Mouse (Mus musculus): ENCODE measurements at regions not wholly inside any gene's neighbourhood (a gene's known extent, or its start where the extent isn't known, plus 50 kb on each side); places are given as distances from the start of the nearest gene placed in this dataset.

- TF ChIP-seq CTCF (IDR thresholded peaks at IDR 0.05; ENCODE audit: low read depth) (no peak), EP300 (IDR thresholded peaks at IDR 0.05; ENCODE audit: low read depth) (no peak)
Observed at GRCm38 (mm10) chr12:74824735-74825494, 352.2 kb downstream of the Kcnh5 start.

Data from liver, postnatal 0 days (tissue).